Mouse (Mus musculus): ENCODE measurements at regions not wholly inside any gene's neighbourhood (a gene's known extent, or its start where the extent isn't known, plus 50 kb on each side); places are given as distances from the start of the nearest gene placed in this dataset.

GRCm38 (mm10) chr3:121902246-121902645, 50.1 kb upstream of the Arhgap29 start:
- no peak for ATAC-seq (replicated peaks; ENCODE audit: low FRiP score, poor library complexity, severe bottlenecking)

- no peak for ATAC-seq (replicated peaks; ENCODE audit: low FRiP score, poor library complexity, severe bottlenecking)
These were observed 51.9 kb upstream of the Arhgap29 start for GRCm38 (mm10) chr3:121900429-121900844.

- no peak for ATAC-seq (replicated peaks; ENCODE audit: low FRiP score, poor library complexity, severe bottlenecking)
These were observed 54.3 kb upstream of the Arhgap29 start for GRCm38 (mm10) chr3:121897821-121898574.

- no peak for ATAC-seq (replicated peaks; ENCODE audit: low FRiP score, poor library complexity, severe bottlenecking)
These were observed 58.7 kb upstream of the Arhgap29 start for GRCm38 (mm10) chr3:121893606-121894005.

- no peak for ATAC-seq (replicated peaks; ENCODE audit: low FRiP score, poor library complexity, severe bottlenecking)
These were observed 59.7 kb upstream of the Arhgap29 start for GRCm38 (mm10) chr3:121892675-121893074.

- no peak for ATAC-seq (replicated peaks; ENCODE audit: low FRiP score, poor library complexity, severe bottlenecking)
These were observed 61.0 kb upstream of the Arhgap29 start for GRCm38 (mm10) chr3:121891338-121891737.

GRCm38 (mm10) chr3:121890563-121890962, 61.8 kb upstream of the Arhgap29 start:
- no peak for ATAC-seq (replicated peaks; ENCODE audit: low FRiP score, poor library complexity, severe bottlenecking)

GRCm38 (mm10) chr3:121886870-121887605, 65.3 kb upstream of the Arhgap29 start:
- no peak for ATAC-seq (replicated peaks; ENCODE audit: low FRiP score, poor library complexity, severe bottlenecking)

- no peak for ATAC-seq (replicated peaks; ENCODE audit: low FRiP score, poor library complexity, severe bottlenecking)
These were observed 66.0 kb upstream of the Arhgap29 start for GRCm38 (mm10) chr3:121886309-121886708.

GRCm38 (mm10) chr3:121885265-121886178, 66.8 kb upstream of the Arhgap29 start:
- ATAC-seq (replicated peaks; ENCODE audit: low FRiP score, poor library complexity, severe bottlenecking): no peak

GRCm38 (mm10) chr3:121884328-121885248, 67.8 kb upstream of the Arhgap29 start:
- ATAC-seq (replicated peaks; ENCODE audit: low FRiP score, poor library complexity, severe bottlenecking): peak; percentile 82

GRCm38 (mm10) chr3:121880355-121880754, 65.3 kb upstream of the Abcd3 start:
- no peak for ATAC-seq (replicated peaks; ENCODE audit: low FRiP score, poor library complexity, severe bottlenecking)

GRCm38 (mm10) chr3:121875072-121875471, 60.0 kb upstream of the Abcd3 start:
- ATAC-seq (replicated peaks; ENCODE audit: low FRiP score, poor library complexity, severe bottlenecking): no peak

GRCm38 (mm10) chr3:121874576-121874975, 59.5 kb upstream of the Abcd3 start:
- ATAC-seq (replicated peaks; ENCODE audit: low FRiP score, poor library complexity, severe bottlenecking): no peak

- ATAC-seq (replicated peaks; ENCODE audit: low FRiP score, poor library complexity, severe bottlenecking): no peak
These were observed 58.5 kb upstream of the Abcd3 start for GRCm38 (mm10) chr3:121873572-121873971.

- ATAC-seq (replicated peaks; ENCODE audit: low FRiP score, poor library complexity, severe bottlenecking): no peak
These were observed 57.6 kb upstream of the Abcd3 start for GRCm38 (mm10) chr3:121872685-121873084.

- ATAC-seq (replicated peaks; ENCODE audit: low FRiP score, poor library complexity, severe bottlenecking): no peak
These were observed 56.7 kb upstream of the Abcd3 start for GRCm38 (mm10) chr3:121871795-121872194.

GRCm38 (mm10) chr3:121870726-121871125, 55.6 kb upstream of the Abcd3 start:
- ATAC-seq (replicated peaks; ENCODE audit: low FRiP score, poor library complexity, severe bottlenecking): no peak

- ATAC-seq (replicated peaks; ENCODE audit: low FRiP score, poor library complexity, severe bottlenecking): no peak
These were observed 54.6 kb upstream of the Abcd3 start for GRCm38 (mm10) chr3:121869694-121870093.

All from erythroid progenitor cell, adult 5-6 weeks (primary cell).